Mouse (Mus musculus) brain, embryonic 14.5 days (tissue): Measurements from ENCODE around the gene Strbp. TPM values are rescaled to one million over a fixed set of nuclear protein-coding genes. Genes with fewer than 3 reads are reported as not detected.
A peak's percentile ranks its signal among the peaks of the same experiment; 100 is the strongest.

Source experiments
- DNase-seq: peaks from one replicate; pipeline ENCODE4 v3.0.0-alpha.2; 2011; ENCODE audit warnings: low read depth
- CTCF ChIP-seq: fragments of 200-500 bp; IDR thresholded peaks from 2 replicates; pipeline ENCODE4 v1.5.1; 2012; ENCODE audit warnings: inconsistent platforms, mild to moderate bottlenecking, moderate library complexity, borderline replicate concordance; ENCODE audit not compliant: insufficient read depth, insufficient read length; ENCODE audit errors: extremely low read depth
- POLR2A ChIP-seq: fragments of 200-500 bp; IDR thresholded peaks from 2 replicates; pipeline ENCODE4 v1.6.1; 2012; ENCODE audit warnings: mild to moderate bottlenecking, inconsistent platforms, borderline replicate concordance; ENCODE audit not compliant: poor library complexity, insufficient read depth, insufficient read length, severe bottlenecking; ENCODE audit errors: extremely low read depth
- polyA plus RNA-seq: library from polyadenylated mRNA; depleted of rRNA; stranded (reverse); fragments of >200 nt; gene quantifications from 2 replicates; pipeline ENCODE4 v1.2.3, GENCODE M21; 2012

Gene Strbp
- polyA plus RNA-seq, 1 experiment = 79.6 TPM

DNA sequence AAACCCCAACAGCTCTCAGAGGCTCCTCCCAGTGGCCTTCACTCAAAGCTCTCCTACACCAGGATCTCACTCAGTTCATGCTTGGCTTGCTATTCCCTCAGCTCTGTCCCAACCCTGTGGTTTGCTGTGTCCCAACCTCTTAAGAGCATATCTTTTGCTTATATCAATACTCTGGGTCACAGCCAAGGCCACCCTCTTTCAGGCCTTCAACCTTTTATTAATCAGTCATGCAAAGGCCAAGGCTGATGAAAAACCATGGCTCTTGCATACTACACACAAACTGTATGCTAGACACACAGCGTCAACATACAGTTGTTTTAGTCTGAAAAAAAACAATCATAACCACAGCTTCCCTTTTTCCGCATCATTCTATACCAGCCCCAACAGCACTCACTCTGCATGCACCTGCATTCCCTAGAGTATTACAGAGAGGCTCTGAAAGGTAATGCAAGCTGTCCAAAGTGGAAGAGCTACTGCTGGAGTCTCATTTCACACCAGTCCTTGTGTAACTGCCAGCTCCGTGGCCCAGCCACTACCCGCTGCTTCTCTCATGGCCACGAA lies 27.7 kb upstream of the Strbp start:
- TF ChIP-seq POLR2A (no peak), CTCF (no peak)
- DNase-seq = no peak

DNA sequence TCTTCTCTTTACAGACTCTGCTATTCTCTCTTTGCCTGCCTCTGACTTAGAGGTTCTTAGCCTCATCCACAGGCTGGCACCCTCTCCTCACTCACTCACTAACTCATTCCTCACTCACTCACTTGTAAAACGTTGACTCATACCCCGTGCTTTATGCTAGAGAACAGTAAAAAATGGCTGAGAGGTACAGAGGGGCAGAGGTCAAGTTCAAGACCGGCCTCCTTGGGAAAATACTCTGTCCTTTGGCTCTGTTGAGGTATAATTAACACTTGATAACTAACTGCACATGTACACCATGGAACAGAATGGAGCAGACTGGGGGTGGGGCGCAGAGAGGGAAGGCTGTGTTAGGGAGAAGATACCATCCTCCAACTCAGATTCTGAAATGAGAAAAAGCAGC lies 20.6 kb upstream of the Strbp start:
- TF ChIP-seq CTCF (no peak), POLR2A (no peak)

DNA sequence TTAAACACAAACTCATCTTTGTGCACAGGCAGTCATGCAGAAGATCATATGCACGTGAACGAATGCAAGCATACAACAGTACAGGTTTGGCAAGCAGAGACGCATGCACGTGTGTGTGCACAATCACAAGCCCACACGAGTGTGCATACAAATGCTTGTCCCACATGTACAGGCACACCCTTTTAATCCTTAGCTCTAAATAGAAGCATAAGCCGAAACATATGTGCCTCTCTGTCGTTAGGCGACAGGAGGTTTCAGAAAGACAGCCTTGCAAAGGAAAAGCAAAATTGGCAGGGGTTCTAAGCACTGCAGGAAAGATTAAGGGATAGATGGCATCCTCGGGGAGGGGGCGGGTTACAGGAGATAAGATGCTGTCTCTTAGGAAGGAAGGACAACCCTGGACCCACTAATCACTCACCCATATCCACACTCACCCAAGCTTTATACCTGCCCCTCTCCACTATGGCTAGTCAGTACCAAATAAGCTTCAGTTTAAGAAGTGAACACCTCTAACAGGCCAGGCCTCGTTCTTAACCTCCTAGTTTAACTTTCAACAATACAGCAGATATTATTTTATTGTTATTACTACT lies 19.9 kb upstream of the Strbp start:
- TF ChIP-seq POLR2A = no peak
- DNase-seq = peak; percentile 79

More for the DNA sequence above, 20.6 kb upstream of the Strbp start:
- no peak for DNase-seq

DNA sequence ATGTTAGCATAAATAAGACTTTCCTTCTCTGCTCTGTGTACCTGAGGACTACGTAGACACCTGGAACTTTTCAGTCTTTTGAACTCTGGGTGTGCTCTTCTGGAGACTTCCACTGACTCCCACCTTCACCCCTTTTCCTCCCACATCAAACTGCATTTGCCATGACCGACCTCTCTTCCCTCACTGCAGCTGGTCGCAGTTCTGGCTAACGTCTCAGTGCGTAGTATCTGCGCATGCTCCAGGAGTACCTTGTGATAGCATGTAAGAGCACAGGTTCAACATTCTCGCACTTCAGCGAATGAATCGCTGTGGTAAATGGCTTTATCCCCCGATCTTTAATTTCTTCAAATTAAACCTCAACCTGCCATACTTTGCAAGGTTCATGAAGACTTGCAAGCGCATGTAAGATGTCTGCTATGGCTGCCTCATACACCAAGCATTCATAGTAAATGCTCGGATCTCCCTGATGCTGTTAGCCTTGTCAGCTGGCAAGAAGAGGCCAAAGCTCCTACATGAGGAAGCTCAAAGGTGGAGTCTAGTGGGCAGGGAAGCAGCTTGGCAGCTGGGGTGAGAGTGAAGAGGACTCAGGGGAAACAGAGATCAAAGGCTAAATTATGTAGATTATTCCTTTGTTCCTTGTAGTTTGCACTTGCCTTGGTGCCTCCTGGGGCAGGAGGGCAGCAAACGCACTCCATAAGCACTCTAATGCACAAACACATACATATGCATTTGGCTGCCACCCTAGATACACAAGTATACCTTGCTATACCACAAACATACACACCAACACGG lies 19.2 kb upstream of the Strbp start:
- peak; percentile 64 for DNase-seq
- TF ChIP-seq CTCF (no peak), POLR2A (no peak)

DNA sequence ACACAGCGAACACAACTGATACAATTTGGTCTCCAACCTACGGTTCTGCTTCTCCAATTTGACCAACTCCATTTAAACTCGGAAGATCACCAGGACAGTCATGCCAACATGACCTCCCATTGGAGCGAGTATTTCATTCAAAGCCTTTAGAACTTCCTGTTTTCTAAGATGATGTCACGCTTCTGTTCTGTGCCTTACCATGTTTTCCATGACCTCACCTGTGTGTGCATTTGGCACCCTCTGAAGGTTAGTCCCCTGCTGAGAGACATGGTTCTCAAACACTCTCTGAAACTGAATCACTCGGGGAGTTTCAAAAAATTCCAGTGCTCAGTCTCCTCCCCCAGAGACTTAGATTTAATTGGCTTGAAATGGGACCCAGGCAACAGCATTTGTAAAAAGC lies 12.6 kb upstream of the Strbp start:
- TF ChIP-seq CTCF (no peak), POLR2A (no peak)
- no peak for DNase-seq

DNA sequence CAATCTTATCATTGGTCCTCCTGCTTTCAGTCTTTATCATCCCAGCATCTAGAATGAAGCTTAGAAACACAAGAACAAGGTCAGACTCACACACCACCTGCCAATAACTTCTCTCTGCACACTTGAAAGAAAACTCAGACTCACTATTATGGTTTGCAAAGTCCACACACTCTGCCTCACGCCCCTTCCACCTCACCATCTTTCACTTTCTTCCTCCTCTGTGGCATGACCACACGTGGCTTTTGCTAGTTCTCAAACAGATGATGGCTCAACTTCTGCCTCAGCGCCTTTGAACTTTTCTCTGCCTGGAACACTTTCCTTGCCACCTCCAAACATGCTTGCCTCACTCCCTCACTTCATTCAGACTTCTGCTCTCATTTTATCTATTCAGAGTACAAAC lies 11.7 kb upstream of the Strbp start:
- no peak for DNase-seq

DNA sequence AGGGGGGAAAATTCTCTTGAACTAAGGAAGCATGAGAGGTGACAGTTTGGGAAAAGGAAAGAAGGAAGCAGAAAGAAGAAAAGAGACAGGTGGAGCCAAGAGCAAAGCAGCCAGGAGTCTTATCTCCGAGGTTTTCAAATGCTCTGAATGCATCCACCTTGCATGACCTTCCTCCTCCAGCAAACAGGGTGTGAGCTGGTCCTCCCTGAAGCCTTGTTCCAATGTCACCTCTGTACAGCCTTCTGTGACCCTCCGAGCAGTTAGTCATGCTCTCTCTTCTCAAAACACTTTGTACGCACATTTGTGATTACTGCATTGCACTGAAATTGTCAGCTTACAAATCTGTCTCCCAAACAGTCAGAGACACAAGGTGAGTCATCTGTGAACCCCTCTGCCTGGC lies 9.4 kb upstream of the Strbp start:
- TF ChIP-seq CTCF (no peak), POLR2A (no peak)
- DNase-seq = no peak

More for the DNA sequence above, 11.7 kb upstream of the Strbp start:
- TF ChIP-seq POLR2A (no peak), CTCF (no peak)

DNA sequence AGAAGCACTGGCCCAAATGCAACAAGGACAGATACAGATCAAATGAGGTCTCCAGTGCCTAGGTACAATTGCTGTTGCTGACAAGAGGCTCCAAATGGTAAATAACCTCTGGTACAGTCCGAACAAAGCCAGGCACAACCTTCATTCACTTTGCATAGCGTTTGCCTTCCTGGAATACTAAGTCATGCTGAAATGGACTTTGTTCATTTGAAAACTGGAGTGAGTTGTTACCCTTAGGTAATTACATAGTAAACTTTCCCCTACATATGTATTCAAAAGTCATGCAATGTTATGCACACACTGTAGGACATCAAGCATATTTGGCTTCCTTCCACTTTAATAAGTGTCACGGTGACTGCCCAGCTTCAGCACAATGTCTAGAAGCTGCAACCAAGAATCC lies 5.2 kb upstream of the Strbp start:
- TF ChIP-seq POLR2A = no peak
- no peak for TF ChIP-seq CTCF
- DNase-seq = no peak

DNA sequence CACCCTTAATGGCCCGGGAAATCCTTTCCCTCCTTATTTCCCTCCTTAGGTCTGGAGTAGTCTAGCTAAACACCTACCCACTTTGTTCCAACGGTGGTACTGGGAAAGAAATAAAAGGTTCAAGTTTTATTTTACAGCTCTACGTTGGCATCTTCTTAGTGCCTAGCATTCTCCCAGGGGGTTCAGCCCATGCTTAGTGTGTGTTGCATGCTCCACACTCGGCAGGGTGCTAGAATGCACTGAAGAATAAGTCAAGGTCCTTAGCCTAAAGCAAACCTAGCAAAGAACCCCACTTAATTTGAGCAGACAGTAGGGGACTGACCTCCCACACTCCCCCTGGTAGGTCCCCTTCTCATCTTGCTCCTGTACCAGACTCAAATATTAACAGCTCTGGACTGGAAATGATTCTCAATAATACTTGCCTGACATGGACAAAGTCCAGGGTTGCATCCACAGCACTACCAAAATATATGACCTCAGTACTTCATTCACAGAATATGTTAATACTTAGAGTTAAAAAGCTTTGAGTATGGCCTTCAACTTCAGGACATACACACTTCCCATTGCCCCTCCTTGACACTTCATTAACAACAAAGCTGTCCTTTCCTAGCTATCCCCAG lies 592 bp upstream of the Strbp start:
- peak; percentile 37 for DNase-seq
- TF ChIP-seq POLR2A (no peak), CTCF (no peak)

DNA sequence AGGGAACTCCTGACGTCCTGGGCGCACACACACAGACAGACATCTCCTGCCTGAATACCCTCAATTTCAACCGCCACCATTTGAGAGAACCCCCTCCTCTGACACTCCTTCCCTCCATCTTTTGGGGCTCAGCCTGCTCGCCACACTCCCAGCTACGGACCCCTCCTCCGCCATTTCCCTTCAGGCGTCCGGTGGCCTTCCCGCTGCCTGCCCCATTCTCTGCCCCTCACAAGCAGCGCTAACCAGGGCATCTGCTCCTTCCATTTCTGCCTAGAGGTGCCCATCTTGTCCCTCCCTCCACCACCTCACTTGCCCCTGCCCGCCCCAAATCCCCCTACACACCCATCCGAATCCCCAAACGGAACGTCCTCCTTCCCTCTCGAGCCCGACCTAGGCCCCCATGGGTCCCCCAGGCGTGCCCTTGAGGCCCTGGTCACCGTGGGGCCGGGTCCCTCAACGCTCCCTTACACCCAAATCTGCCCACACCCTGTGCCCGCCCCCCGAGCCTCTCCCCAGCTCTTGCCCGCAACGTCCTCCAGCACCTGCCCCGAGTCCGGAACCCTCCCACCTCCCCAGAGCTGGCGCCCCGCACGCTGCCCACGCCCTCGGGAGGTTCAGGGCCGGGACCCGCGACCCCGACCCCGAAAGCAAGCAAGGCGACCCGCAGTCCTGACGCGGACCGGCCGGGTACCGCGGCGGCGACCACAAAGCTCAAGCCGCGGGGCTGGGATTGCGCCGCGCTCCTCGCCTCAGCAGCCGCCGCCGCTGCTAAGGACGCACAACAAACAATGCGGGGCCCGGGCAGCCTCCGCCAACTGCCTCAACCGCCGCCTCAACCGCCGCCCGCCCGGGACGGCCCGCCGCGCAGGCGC lies 1.1 kb downstream of the Strbp start:
- TF ChIP-seq CTCF (no peak), POLR2A (no peak; the same call in 1 of the 2 replicates)
- peak; percentile 48 for DNase-seq

DNA sequence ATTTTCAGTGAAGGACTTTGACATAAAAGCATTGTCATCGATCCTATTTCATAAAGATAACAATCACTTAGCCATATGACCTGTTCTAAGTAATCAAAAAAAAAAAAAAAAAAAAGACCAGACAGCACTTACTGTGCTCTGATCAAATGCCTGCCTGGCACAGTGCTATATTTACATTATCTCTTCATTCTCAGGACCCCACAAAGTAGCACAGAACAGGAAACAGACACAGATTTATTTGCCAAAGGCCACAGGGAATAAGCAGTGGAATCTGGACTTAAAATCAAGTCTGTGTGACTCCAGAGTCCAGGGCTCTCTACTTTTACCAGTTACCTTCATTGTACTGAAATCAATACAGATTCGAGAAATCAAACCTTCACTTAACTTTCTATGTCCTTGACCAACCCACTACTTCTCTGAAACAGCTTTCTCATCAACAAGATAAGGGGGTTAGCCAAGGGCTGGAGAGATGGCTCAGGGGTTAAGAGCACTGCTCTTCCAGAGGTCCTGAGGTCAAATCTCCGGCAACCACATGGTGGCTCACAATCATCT lies 14.5 kb downstream of the Strbp start:
- no peak for DNase-seq
- TF ChIP-seq CTCF (no peak), POLR2A (no peak)

DNA sequence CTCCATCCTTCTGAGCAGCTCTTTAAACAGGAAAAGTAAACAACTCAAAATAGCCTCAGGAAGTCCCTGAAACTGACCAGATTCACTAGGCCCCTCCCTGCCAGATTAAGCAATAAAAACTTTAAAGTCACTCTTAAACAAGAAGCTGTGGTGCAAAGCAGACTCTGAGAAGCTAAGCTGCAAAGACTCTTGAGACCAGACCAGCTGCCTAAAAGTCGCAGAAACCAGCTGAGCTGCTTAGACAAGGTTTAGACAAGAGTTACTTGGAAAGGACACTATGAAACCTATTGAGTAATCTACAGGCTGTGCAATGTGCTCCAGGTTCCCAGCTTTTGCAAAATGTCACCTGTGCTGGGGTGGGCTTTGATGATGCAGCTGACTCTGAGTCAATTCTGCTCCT lies 16.6 kb downstream of the Strbp start:
- TF ChIP-seq CTCF = no peak
- no peak for DNase-seq
